Mouse (Mus musculus) intestine, postnatal 0 days (tissue): ENCODE data around the gene Megf9. TPM values are rescaled to one million over a fixed set of nuclear protein-coding genes. Genes with fewer than 3 reads are reported as not detected.

ENCODE experiments used
- ATAC-seq: fragments of 200-750 bp; cut with Nextera tagmentation; 2 replicates; pipeline ENCODE4 v1.8.0; 2017; ENCODE audit warnings: mild to moderate bottlenecking, moderate TSS enrichment, moderate library complexity
- H3K27ac ChIP-seq: fragments of 300-500 bp; sonication (generic); 2 replicates; pipeline ENCODE4 v1.5.1; 2014; ENCODE audit warnings: mild to moderate bottlenecking, low read depth, low read length, moderate library complexity
- H3K27me3 ChIP-seq: fragments of 300-500 bp; sonication (generic); replicated peaks from 2 replicates; pipeline ENCODE4 v1.6.1; 2014; ENCODE audit warnings: low read length, mixed read lengths; ENCODE audit not compliant: control insufficient read depth, insufficient read depth
- H3K36me3 ChIP-seq: fragments of 300-500 bp; sonication (generic); 2 replicates; pipeline ENCODE4 v1.6.1; 2014; ENCODE audit warnings: mild to moderate bottlenecking, moderate library complexity; ENCODE audit not compliant: control insufficient read depth, insufficient read depth
- H3K4me1 ChIP-seq: fragments of 300-500 bp; sonication (generic); replicated peaks from 2 replicates; pipeline ENCODE4 v1.6.1; 2014; ENCODE audit warnings: antibody characterized with exemption, low read length, mixed read lengths; ENCODE audit not compliant: control insufficient read depth, insufficient read depth
- H3K4me2 ChIP-seq: fragments of 300-500 bp; sonication (generic); replicated peaks from 2 replicates; pipeline ENCODE4 v1.6.1; 2014; ENCODE audit warnings: low read depth, mild to moderate bottlenecking, moderate library complexity
- H3K4me3 ChIP-seq: fragments of 300-500 bp; sonication (generic); 2 replicates; pipeline ENCODE4 v1.5.1; 2014; ENCODE audit warnings: low read depth, low read length
- H3K9ac ChIP-seq: fragments of 300-500 bp; sonication (generic); 2 replicates; pipeline ENCODE4 v1.6.1; 2014; ENCODE audit warnings: mild to moderate bottlenecking, low read depth, low read length
- H3K9me3 ChIP-seq: fragments of 300-500 bp; sonication (generic); 2 replicates; pipeline ENCODE4 v1.6.1; 2016; ENCODE audit warnings: mixed run types; ENCODE audit not compliant: control insufficient read depth
- CTCF ChIP-seq: sonication (generic); IDR thresholded peaks from 2 replicates; pipeline ENCODE4 v1.5.1; 2016; ENCODE audit warnings: low read depth, mild to moderate bottlenecking, control low read depth, antibody characterized with exemption, moderate library complexity
- WGBS: fragments of 180-500 bp; shearing (Covaris S2); extraction: QIAGEN DNeasy Blood & Tissue Kit; methylation state at CpG from one replicate; pipeline ENCODE4 v1.1.7; 2014; 5-methylcytosine and 5-hydroxymethylcytosine counted together
- polyA plus RNA-seq: library from polyadenylated mRNA; unstranded; fragments of >200 nt; fragmentation: Nextera tagmentation; extraction: Ambion mirVana; gene quantifications from 2 replicates; pipeline ENCODE4 v1.2.1, GENCODE M21; 2015

Megf9 gene
- polyA plus RNA-seq, 1 experiment from 2014 or later = 3.3 TPM

DNA sequence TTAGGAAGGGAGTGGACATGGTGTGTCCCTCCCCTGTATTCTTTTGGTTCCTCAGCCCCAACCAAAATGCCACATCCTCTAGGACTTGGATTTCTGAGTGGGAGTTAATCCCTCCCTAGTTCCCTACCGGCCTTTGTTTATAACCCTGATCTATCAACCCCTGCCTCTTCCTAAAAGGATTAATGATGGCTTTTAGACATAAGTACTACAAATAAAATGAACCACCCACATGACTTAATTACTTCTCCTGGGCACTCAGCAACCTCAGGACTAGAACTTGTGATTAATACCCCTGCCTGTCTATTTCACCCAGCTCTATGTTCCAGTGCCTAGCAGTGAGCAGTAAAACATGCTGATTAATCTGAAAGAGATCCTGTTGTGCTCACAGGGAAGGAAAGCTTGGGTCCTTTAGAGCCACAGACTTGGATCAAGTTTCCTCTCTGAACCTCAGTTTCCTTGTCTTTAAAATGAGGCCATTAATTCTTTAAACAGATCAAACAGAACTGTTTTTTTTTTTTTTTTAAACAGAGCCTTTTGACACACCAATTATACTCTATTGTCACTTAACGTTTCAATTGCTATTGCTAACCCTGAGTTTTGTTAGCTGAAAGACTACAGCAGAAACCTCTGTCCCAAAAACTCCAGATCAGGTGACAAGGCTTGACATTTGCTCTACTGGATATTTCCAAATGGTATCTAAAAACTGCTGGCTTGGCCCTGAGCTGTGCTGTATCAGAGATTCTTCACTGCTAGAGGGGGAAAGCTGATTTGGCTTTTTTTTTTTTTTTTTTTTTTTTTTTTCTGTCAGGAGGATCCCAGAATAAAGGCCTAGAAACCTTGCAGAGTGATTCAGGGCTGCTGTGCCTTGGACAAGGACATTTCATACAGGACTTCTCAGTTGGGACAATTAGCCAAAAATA lies 2.1 kb upstream of the Megf9 start:
- Histone ChIP-seq H3K9ac (no peak overlapping the region), H3K27me3 (no peaks in the 10 kb centered on the region), H3K4me3 (no peak overlapping the region), H3K4me1 (no peaks in the 10 kb centered on the region), H3K27ac (no peak overlapping the region), H3K4me2 (no peak overlapping the region), H3K36me3 (no peaks in the 10 kb centered on the region), H3K9me3 (no peaks in the 10 kb centered on the region)
- ATAC-seq = no peak
- WGBS = 55% methylated on average over 2 of the region's 2 CpGs
- TF ChIP-seq CTCF = no peak

- Histone ChIP-seq H3K36me3 (no peaks in the 10 kb centered on the region), H3K27me3 (no peaks in the 10 kb centered on the region), H3K9me3 (no peaks in the 10 kb centered on the region), H3K4me2 (peak overlapping the region; percentile 97), H3K4me3 (peak overlapping the region; percentile 87), H3K9ac (peak overlapping the region; percentile 54; the same call in 1 of the 2 replicates), H3K27ac (no peak overlapping the region), H3K4me1 (no peaks in the 10 kb centered on the region)
- no peak for ATAC-seq
- TF ChIP-seq CTCF = no peak
- 9% methylated on average over 7 of the region's 7 CpGs for WGBS
Measured at GRCm38 (mm10) chr4:70535711-70536311, 1.0 kb upstream of the Megf9 start.

- H3K9me3 ChIP-seq = no peaks in the 10 kb centered on the region
- peak; percentile 24; the same call in 1 of the 2 replicates for ATAC-seq
- H3K4me2 ChIP-seq = peak overlapping the region; percentile 97
- TF ChIP-seq CTCF = no peak
- H3K4me3 ChIP-seq = peak overlapping the region; percentile 87
- 0% methylated on average over 18 of the region's 18 CpGs for WGBS
- no peaks in the 10 kb centered on the region for H3K36me3 ChIP-seq
- H3K4me1 ChIP-seq = no peaks in the 10 kb centered on the region
- no peaks in the 10 kb centered on the region for H3K27me3 ChIP-seq
- peak overlapping the region; percentile 54 for H3K9ac ChIP-seq
- peak overlapping the region; percentile 2; the same call in 1 of the 2 replicates for H3K27ac ChIP-seq
Measured at GRCm38 (mm10) chr4:70535289-70535688, 494 bp upstream of the Megf9 start.

GRCm38 (mm10) chr4:70534078-70534890 lies 511 bp downstream of the Megf9 start:
- 0 out of 2 replicates have a peak overlapping the region, but pooled peaks have one; percentile 28 for H3K27ac ChIP-seq
- peak overlapping the region; percentile 97 for H3K4me2 ChIP-seq

DNA sequence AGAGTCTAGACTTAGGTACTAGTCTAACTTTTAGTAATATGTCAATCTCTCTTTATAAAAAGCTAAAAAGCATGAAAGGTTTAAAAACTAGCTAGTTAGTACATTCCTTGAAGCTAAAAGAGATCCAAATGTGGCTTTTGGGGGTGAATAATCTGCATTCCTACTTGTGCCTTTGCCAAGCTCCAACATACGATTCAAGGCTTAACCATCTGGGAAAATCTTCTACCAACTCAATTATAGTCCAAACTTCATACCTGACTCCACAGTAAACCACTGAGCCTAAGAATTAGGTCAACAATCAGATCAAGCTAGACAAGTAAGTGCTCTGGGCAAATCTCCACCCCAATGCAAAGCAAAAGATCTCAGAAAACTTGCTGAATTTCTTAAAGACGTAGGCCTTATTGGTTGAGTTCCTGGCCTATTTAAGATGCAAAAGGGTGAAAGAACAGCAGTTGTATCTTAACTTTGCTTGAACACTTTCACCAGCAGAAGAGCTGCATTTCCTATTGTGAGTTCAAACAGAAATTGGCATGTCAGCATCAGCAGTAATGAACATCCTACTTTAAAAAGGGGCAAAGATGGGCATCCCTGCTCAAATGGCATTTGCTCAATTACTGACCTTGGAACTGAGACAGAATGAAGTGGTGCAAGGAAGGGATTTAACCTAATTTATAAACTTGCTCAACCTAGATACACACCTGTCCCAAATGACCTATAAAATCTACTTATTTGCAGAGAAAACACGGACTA lies 1.6 kb downstream of the Megf9 start:
- H3K27ac ChIP-seq = no peak overlapping the region
- 68% methylated on average over 3 of the region's 3 CpGs for WGBS
- peak overlapping the region; percentile 97; the same call in 1 of the 2 replicates for H3K4me2 ChIP-seq
- no peak overlapping the region for H3K9ac ChIP-seq
- no peaks in the 10 kb centered on the region for H3K27me3 ChIP-seq
- no peaks in the 10 kb centered on the region for H3K9me3 ChIP-seq
- peak overlapping the region; percentile 87; the same call in 1 of the 2 replicates for H3K4me3 ChIP-seq
- H3K4me1 ChIP-seq = no peaks in the 10 kb centered on the region
- H3K36me3 ChIP-seq = no peaks in the 10 kb centered on the region
- no peak for TF ChIP-seq CTCF
- ATAC-seq = no peak

More at GRCm38 (mm10) chr4:70534078-70534890, 511 bp downstream of the Megf9 start:
- H3K27me3 ChIP-seq = no peaks in the 10 kb centered on the region
- peak; percentile 40 for ATAC-seq
- WGBS = 1% methylated on average over 66 of the region's 66 CpGs
- H3K9ac ChIP-seq = peak overlapping the region; percentile 71
- H3K9me3 ChIP-seq = no peaks in the 10 kb centered on the region
- H3K4me3 ChIP-seq = peak overlapping the region; percentile 87
- no peak for TF ChIP-seq CTCF
- no peaks in the 10 kb centered on the region for H3K4me1 ChIP-seq
- H3K36me3 ChIP-seq = no peaks in the 10 kb centered on the region
